Mouse (Mus musculus) G1E (cell line): ENCODE measurements around the gene Krtcap2.

Source experiments
- CTCF ChIP-seq: IDR thresholded peaks from 2 replicates; pipeline ENCODE4 v1.5.1; 2012; ENCODE audit warnings: low read depth, low read length, inconsistent platforms, mixed read lengths
- GATA1 ChIP-seq: IDR thresholded peaks from 2 replicates; pipeline ENCODE4 v1.6.1; 2012; ENCODE audit warnings: borderline replicate concordance, low read length, inconsistent platforms, mixed read lengths

DNA sequence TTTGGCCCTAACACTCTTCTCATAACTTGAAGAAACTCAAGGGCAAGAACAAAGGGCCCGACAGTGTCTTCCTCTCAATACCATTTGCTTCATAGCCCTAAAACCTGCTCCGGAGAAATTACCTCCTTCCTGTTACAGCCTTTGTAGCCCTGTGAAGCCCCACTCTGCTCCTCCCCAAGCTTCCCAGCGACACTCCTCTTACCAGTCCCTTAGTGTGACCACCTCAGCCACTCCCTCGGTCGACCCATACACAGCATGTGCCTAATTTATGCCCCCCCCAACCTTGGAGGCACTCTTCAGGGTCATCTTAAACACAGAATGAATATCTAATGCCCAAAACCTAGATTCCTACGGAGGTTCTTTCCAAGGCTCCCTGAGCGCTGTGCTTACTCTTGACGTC lies 32.9 kb downstream of the Krtcap2 start:
- TF ChIP-seq CTCF (no peak), GATA1 (no peak)
